Mouse (Mus musculus) cerebellum, adult 11-12 months (tissue): ENCODE results near the gene Tubgcp6.

Experiments used
- DNase-seq: peaks from one replicate; pipeline ENCODE4 v3.0.0; 2022

Gene Tubgcp6

GRCm38 (mm10) chr15:89141443-89141842 is 18.5 kb upstream of the Tubgcp6 start:
- peak; percentile 60 for DNase-seq

GRCm38 (mm10) chr15:89140659-89141252 is 17.8 kb upstream of the Tubgcp6 start, which contains the start of gene Mapk12:
Gene Mapk12 (minus strand): TSS chr15:89140703.
- peak; percentile 85 for DNase-seq

GRCm38 (mm10) chr15:89140048-89140658 is 17.2 kb upstream of the Tubgcp6 start:
- peak; percentile 85 for DNase-seq

GRCm38 (mm10) chr15:89138531-89138930 is 15.6 kb upstream of the Tubgcp6 start:
- DNase-seq = peak; percentile 41

GRCm38 (mm10) chr15:89138046-89138405 is 15.1 kb upstream of the Tubgcp6 start:
- DNase-seq = peak; percentile 68

- DNase-seq = peak; percentile 60
Measured at GRCm38 (mm10) chr15:89137378-89138045, 14.6 kb upstream of the Tubgcp6 start.

GRCm38 (mm10) chr15:89136461-89137155 is 13.7 kb upstream of the Tubgcp6 start:
- DNase-seq = peak; percentile 54

GRCm38 (mm10) chr15:89131316-89131715 is 8.4 kb upstream of the Tubgcp6 start:
- no peak for DNase-seq

GRCm38 (mm10) chr15:89130245-89130644 is 7.3 kb upstream of the Tubgcp6 start:
- DNase-seq = no peak

- DNase-seq = peak; percentile 92
Measured at GRCm38 (mm10) chr15:89128382-89129350, 5.8 kb upstream of the Tubgcp6 start, which contains the start of gene Hdac10. Gene Hdac10 (minus strand): TSS chr15:89128700.

- DNase-seq = peak; percentile 54
Measured at GRCm38 (mm10) chr15:89127364-89127940, 4.5 kb upstream of the Tubgcp6 start.

- DNase-seq = peak; percentile 46
Measured at GRCm38 (mm10) chr15:89126622-89127021, 3.7 kb upstream of the Tubgcp6 start.

GRCm38 (mm10) chr15:89125351-89125750 is 2.4 kb upstream of the Tubgcp6 start:
- peak; percentile 49 for DNase-seq

- peak; percentile 44 for DNase-seq
Measured at GRCm38 (mm10) chr15:89124312-89124711, 1.4 kb upstream of the Tubgcp6 start.

GRCm38 (mm10) chr15:89123595-89123994 is 683 bp upstream of the Tubgcp6 start:
- peak; percentile 76 for DNase-seq

- no peak for DNase-seq
Measured at GRCm38 (mm10) chr15:89118007-89118406, 4.9 kb downstream of the Tubgcp6 start.

- DNase-seq = peak; percentile 83
Measured at GRCm38 (mm10) chr15:89110147-89110546, 12.8 kb downstream of the Tubgcp6 start.

GRCm38 (mm10) chr15:89106976-89107375 is 15.9 kb downstream of the Tubgcp6 start:
- peak; percentile 56 for DNase-seq

- peak; percentile 92 for DNase-seq
Measured at GRCm38 (mm10) chr15:89106073-89106472, 16.8 kb downstream of the Tubgcp6 start.

- DNase-seq = peak; percentile 99
Measured at GRCm38 (mm10) chr15:89104425-89104824, 18.5 kb downstream of the Tubgcp6 start.

- peak; percentile 87 for DNase-seq
Measured at GRCm38 (mm10) chr15:89103921-89104320, 19.0 kb downstream of the Tubgcp6 start.

- peak; percentile 51 for DNase-seq
Measured at GRCm38 (mm10) chr15:89102646-89103045, 20.3 kb downstream of the Tubgcp6 start.
